Mouse (Mus musculus) cerebellum, postnatal 36 days (tissue): Measurements from ENCODE around the gene Anp32b.

Source experiments
- DNase-seq, 2 experiments: peaks; one replicate each; pipeline ENCODE4 v3.0.0; 2021 to 2022; ENCODE audit warnings: mixed read lengths in 2 of 2

The Anp32b gene

GRCm38 (mm10) chr4:46450519-46451131 is at the start of gene Anp32b:
Gene Anp32b, plus strand, starts transcription at chr4:46450902.
- peak; percentile 91 to 93 for DNase-seq

- no peak for DNase-seq
Measured at GRCm38 (mm10) chr4:46404042-46404795, 46.5 kb upstream of the Anp32b start.

- no peak for DNase-seq
Measured at GRCm38 (mm10) chr4:46406966-46407703, 43.6 kb upstream of the Anp32b start.

DNA sequence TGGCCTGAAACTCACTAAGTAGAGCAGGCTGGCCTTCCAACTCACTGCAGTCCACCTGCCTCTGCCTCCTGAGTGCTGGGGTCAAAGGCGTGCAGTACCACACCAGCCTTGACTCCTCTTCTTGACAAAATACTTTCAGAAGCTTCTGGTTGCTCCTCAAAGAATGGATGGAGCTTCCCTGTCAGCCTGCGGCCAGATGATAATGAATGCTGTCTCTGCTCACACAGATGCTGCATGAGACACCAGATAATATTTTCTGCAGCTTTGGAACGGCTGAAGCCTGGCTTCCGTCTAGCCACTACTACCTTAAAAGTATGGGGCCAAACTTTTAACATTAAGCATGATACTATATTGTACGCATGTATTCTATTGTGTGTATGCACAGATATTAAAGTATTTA is 40.0 kb upstream of the Anp32b start:
- no peak for DNase-seq

DNA sequence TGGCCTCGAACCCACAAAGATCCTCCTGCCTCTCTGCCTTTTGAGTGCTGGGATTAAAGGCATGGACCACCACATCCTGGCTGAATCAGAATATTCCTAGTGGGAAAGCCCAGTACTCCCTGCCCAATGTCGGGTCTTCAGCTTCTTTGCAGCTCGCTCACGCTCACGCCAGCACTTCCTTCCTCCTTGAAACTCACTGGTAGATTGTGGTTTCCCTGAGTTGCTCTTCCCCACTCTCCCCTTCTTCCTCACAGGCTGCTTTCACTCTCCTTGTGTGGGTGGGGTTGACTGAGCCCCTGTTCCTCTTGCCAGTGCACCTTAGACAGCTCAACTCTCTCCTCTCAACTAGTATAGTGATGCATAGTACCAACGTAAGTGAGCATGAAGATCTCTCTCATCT is 39.2 kb upstream of the Anp32b start:
- DNase-seq, result no peak

GRCm38 (mm10) chr4:46412113-46412512 is 38.6 kb upstream of the Anp32b start:
- no peak for DNase-seq

DNA sequence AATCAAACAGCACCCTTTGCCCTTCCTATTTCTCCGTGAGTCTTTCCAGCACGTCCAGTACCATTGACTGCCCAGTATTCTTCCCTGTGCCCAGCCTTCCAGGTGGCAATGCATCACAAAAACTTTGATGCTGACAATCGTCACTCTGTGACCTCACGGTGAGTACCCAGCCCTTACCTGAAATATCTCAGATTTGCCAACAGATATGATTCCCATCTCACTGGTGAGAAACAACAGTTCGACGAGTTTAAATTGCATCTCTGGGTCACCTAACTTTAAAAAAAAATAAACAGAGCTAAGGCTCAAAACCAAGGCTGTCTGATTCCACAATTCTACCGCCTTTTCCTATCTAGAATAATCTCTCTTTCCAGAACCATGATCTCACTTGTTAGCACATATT is 37.3 kb upstream of the Anp32b start, which contains the start of gene Hemgn:
Gene Hemgn (minus strand): TSS at position 101 of the 400 bp plus-strand sequence.
- no peak for DNase-seq

- DNase-seq, result peak in 1 of 2 experiments; percentile 4
Measured at GRCm38 (mm10) chr4:46417491-46417890, 33.2 kb upstream of the Anp32b start.

GRCm38 (mm10) chr4:46418851-46419250 is 31.9 kb upstream of the Anp32b start:
- no peak for DNase-seq

DNA sequence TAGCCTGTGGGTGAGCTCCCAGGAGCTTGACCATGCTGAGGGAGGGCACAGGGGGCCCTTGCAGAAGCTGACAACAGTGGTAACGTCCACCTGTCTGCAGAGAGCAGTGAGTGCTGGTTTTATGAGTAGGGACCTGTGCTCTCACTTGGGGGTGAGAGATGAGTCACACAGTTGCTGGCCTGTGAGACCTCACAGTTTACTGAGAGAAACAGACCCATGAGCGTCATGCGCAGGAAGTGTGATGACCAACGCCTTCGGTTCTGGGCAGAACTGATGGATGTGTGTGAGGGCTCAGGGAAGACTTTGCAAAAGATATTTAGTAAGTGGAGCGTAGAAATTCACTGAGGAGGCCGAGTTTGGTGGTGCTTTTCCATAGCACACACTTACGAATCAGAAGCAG is 28.1 kb upstream of the Anp32b start:
- no peak for DNase-seq

DNA sequence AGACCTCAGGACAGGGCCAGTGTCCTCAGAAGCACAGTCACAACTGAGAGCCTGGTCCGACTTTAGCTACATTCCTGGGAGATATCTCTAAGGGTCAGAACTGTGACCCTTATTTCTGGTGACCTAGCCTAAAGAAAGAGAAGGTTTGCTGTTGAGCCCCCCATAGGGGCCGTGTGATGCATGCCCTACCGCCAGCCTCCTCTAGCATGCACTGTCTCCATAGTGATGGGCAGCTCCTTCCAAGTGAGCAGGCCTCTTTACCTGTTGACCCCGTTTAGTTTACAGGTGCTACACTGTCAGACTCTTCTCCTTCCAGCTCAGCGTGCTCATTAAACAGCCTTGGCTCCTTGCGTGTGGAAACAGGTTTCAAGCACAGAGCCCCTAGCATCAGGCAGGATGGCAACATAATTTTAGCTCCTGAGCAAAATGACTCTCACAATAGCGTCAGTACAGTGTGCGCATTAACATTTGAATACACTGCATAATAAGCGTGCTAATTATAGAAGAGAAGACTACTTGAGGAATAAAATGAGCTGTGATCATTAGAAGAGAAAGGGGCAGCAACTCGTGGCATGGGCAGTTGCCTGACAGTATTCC is 21.7 kb upstream of the Anp32b start:
- no peak for DNase-seq

GRCm38 (mm10) chr4:46432339-46433036 is 18.2 kb upstream of the Anp32b start:
- no peak for DNase-seq

DNA sequence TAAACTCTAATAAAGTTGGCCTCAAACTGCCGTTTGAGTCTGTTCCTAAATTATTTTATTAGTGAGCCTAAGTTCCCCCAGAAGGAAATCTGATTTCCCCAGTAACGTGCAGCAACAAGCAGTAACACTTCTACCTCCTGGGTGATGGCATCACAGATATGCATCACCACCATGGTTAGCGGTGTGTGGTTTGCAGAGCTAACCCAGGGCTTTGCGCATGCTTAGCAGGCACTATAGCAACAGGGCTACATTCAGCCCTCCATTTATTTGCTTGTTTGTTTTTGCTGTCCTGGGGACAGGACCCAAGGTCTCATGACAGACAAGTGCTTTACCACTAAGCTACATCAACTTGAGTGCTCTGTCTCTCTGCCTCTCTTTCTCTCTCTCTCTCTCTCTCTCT is 8.2 kb upstream of the Anp32b start:
- no peak for DNase-seq

DNA sequence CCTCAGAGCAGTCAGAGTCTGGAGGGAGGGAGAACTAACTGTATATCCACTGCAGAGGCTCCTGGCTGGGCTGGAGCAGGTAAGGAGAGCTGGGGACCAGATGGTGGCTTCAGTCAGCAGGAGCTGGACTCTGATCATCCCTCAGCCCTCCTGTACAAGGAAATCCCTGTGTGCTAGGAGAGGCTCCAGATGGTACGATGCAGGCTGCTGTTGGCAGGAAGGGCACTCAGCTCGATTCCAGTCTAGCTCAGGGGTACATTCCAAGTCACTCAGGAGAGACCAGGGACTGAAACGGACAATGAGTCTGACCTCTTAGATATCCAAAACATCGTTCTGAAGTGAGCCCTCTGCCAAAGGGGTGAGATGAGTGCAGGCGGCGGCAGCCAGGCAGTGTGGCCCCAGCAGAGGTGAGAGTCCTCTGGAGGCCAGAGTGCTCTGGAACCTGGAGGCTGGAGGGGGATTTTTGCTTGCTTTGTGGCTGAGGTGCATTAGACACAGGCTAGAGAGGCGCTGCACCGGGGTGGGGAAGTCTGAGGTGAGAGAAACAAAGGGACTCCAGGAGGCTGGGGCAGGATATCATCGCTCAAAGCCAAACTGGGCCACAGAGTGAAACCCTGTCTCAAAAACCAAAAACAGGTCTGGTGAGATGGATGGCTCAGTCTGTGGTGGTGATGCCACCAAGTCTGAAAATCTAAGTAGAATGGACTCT is 5.3 kb upstream of the Anp32b start:
- peak; percentile 74 to 75 for DNase-seq

DNA sequence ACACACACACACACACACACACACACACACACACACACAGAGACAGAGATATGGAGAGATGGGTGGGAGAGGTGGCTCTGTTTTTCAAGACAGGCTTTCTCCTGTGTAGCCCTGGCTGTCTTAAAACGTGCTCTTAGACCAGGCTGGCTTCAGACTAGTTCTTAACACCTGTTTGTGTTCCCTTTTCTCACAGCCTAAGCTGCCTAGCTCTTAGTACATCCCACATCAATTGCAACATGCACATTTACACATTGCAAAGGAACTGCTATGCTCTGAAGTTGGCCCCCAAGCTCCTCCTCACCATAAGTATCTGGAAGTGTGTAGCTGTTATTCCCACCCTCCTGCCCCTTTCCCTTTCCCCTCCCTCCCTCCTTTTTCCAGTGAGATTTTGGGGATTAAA is 3.2 kb upstream of the Anp32b start:
- DNase-seq, result no peak

- peak; percentile 72 to 74 for DNase-seq
Measured at GRCm38 (mm10) chr4:46448886-46449285, 1.8 kb upstream of the Anp32b start.

GRCm38 (mm10) chr4:46450020-46450518 is 633 bp upstream of the Anp32b start:
- no peak for DNase-seq

- peak; percentile 74 to 77 for DNase-seq
Measured at GRCm38 (mm10) chr4:46451240-46451757, 597 bp downstream of the Anp32b start.

GRCm38 (mm10) chr4:46451758-46452480 is 1.2 kb downstream of the Anp32b start:
- DNase-seq, result peak; percentile 69 to 81

DNA sequence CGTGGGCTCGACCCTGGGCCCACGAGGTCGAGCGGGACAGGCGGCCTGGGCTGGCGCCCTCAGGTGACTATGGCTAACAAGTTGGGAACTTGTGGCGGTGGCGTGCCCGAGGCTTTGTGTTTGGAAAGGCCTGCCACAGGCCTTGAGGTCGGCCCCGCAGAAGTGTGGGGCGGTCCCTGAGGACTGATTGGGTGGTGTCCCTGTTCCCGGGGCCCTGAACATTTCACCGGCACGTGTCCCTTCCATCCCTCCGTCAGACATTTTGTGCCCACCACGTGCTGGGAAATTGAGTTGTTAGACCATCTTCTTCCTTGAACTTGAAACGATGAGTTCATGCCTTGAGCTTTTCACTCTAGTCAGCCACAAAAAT is 1.8 kb downstream of the Anp32b start:
- peak; percentile 45 to 47 for DNase-seq
